Mouse (Mus musculus) C2C12 (cell line): ENCODE results near the gene Cbwd1.

Experiments used
- CEBPB ChIP-seq: IDR thresholded peaks from one replicate; pipeline ENCODE4 v1.6.1; 2011; ENCODE audit warnings: low read depth, mild to moderate bottlenecking, control low read depth, moderate library complexity
- CTCF ChIP-seq: IDR thresholded peaks from one replicate; pipeline ENCODE4 v1.5.1; 2011; ENCODE audit not compliant: control insufficient read depth, insufficient read depth, insufficient read length
- FOSL1 ChIP-seq: IDR thresholded peaks from one replicate; pipeline ENCODE4 v1.8.0; 2011; ENCODE audit warnings: mild to moderate bottlenecking, low read length; ENCODE audit not compliant: poor library complexity, insufficient read depth, severe bottlenecking
- MAX ChIP-seq: IDR thresholded peaks from one replicate; pipeline ENCODE4 v1.6.1; 2011; ENCODE audit warnings: mild to moderate bottlenecking, control low read depth
- MYOG ChIP-seq: IDR thresholded peaks from one replicate; pipeline ENCODE4 v1.6.1; 2011; ENCODE audit not compliant: control insufficient read depth, insufficient read length; ENCODE audit errors: extremely low read depth
- USF1 ChIP-seq: IDR thresholded peaks from one replicate; pipeline ENCODE4 v1.6.1; 2011; ENCODE audit warnings: low read depth, mild to moderate bottlenecking, control low read depth, moderate library complexity

DNA sequence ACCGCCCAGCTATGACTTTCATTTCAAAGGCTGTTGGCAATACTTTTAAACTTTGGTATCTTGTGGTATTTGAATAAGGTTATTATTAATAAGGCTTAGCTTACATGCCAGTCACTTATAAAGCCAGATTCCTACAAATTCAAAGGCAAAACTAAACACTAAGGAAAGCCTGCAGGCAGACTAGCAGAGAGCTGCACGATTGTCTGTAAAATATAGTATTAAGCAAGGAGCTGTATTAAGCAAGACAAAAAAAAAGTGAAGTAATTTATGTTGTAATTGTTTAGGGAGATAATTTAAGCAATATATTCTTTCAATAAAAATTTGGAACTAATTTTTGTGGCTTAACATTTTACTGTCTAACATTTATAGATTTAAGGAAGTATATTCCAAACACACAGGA, 5.5 kb upstream of the Cbwd1 start:
- no peak for TF ChIP-seq CTCF
- TF ChIP-seq CEBPB, result no peak
- no peak for TF ChIP-seq FOSL1
- no peak for TF ChIP-seq MAX
- TF ChIP-seq USF1, result no peak
- no peak for TF ChIP-seq MYOG
